Mouse (Mus musculus) brain, adult 2 months (tissue): ENCODE data around the gene Bola2.
"Not testable (repeated sequence)": the region's sequence is repeated elsewhere in the genome, so short reads cannot be mapped to it uniquely, and the experiment has no call there.

Experiments
- DNase-seq: peaks from one replicate; pipeline ENCODE4 v3.0.0; 2011; ENCODE audit warnings: low read depth, low spot score

Bola2 gene

GRCm38 (mm10) chr7:126708175-126708952, 13.2 kb downstream of the Bola2 start:
- no peak for DNase-seq

DNA sequence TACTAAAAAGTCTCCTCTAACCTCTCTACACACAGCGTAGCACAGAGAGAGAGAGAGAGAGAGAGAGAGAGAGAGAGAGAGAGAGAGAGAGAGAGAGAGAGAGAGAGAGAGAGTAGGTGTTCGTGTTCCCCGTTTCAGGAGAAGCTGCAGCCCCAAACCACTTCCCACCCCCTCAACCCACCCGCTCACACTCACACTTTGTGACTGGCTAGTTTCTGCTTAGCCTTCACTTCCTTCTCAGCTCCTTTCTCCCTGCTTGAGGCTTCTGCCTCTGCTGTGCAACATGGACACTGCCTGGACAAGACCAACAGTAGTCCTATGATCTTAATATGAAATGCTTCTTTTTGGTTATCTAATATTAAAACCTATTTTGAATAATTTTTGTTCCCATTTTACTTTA, 15.1 kb downstream of the Bola2 start:
- no peak for DNase-seq

- no peak for DNase-seq
Measured at GRCm38 (mm10) chr7:126711910-126712309, 16.7 kb downstream of the Bola2 start.

GRCm38 (mm10) chr7:126715679-126716078, 20.5 kb downstream of the Bola2 start:
- no peak for DNase-seq

- DNase-seq = no peak
Measured at GRCm38 (mm10) chr7:126717566-126717965, 22.4 kb downstream of the Bola2 start.

GRCm38 (mm10) chr7:126718787-126719337, 23.7 kb downstream of the Bola2 start:
- peak; percentile 60 for DNase-seq

GRCm38 (mm10) chr7:126721635-126722034, 26.4 kb downstream of the Bola2 start:
- no peak for DNase-seq

DNA sequence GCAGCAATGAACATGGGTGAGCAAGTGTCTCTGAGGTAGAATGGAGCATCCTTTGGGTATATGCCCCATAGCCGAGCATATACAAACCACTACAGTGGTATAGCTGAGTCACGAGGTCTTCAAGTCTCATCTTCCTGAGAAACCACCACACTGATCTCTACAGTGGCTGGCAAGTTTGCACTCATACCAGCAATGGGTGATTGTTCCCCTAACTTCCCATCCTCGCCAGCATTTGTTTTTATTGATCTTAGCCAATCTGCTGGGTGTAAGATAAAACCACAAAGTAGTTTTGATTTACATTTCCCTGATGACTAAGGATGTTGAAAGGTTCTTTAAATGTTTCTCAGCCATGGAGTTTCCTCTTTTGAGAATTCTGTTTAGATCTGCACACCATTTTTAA, 29.9 kb downstream of the Bola2 start:
- DNase-seq = no peak

DNA sequence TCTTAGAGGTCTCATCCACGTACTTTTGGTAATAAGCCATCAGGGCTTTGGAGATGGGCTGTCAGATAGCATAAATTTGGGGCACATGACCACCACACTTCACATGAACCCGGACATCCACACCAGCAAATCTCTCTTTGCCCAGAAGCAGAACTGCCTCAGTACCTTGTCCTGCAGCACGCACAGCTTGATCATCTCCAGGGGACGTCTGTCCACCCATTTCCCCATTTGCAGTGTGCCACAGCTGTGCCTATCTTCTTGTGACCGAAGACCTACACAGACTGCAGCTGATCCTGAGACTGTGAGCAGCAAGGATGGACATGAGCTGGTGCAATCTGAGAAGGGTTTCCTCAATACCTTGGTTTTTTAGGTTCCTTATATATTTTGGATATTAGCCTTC, 30.5 kb downstream of the Bola2 start:
- DNase-seq = no peak

- not testable (repeated sequence) for DNase-seq
Measured at GRCm38 (mm10) chr7:126730256-126730789, 35.1 kb downstream of the Bola2 start.

DNA sequence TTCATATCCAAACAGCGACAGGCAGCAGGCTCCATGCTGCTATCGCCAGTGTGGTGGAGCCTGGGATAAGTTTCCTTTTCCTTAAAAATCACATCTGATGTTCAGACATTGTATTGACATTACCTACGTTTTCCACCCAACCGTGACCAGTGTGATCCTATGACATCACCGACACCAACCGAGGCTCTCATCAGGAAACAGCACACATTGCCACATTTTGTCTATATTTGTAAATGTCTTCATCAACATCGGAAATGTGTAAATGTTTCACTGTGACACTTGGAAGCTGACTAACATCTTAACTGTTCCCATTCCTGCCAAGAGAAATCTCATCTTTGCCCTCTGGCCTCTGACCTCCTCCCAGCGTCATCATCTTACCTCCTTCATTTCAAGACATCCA, 40.9 kb downstream of the Bola2 start:
- no peak for DNase-seq

DNA sequence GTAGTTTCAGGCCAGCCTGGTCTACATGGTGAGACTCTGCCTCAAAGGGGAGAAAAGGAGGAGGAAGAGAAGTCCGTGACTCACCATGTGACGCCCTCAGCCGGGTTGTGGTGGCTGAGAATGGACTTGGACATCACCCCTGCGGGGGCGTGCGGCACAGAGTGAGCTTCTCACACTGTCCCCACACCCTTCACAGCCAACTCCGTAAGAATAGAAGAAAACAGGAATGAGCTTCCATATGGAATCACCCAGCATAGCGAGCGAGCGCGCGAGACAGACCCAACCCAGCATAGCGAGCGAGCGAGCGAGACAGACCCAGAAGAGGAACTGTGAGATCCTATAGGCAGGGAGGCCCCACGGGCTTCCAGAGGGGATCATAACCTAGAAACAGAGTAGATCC, 44.4 kb downstream of the Bola2 start:
- peak; percentile 82 for DNase-seq

- DNase-seq = no peak
Measured at GRCm38 (mm10) chr7:126740132-126740735, 45.0 kb downstream of the Bola2 start.

- DNase-seq = no peak
Measured at GRCm38 (mm10) chr7:126740977-126741376, 45.8 kb downstream of the Bola2 start.

GRCm38 (mm10) chr7:126741452-126741851, 46.3 kb downstream of the Bola2 start:
- no peak for DNase-seq

- peak; percentile 40 for DNase-seq
Measured at GRCm38 (mm10) chr7:126741964-126742482, 46.8 kb downstream of the Bola2 start.

GRCm38 (mm10) chr7:126746066-126746465, 50.9 kb downstream of the Bola2 start:
- peak; percentile 74 for DNase-seq

GRCm38 (mm10) chr7:126746798-126747197, 51.6 kb downstream of the Bola2 start:
- DNase-seq = peak; percentile 46

- no peak for DNase-seq
Measured at GRCm38 (mm10) chr7:126748824-126749223, 53.6 kb downstream of the Bola2 start.
